Mouse (Mus musculus): ENCODE measurements around the gene Npffr2. TPM values are rescaled to one million over a fixed set of nuclear protein-coding genes. Genes with fewer than 3 reads are reported as not detected.

Npffr2 gene
- polyA plus RNA-seq (2014; fragmentation: Illumina TruSeq; extraction: RNeasy Lipid Tissue Mini Kit (QIAGEN cat#74804); ENCODE audit: low read depth, low replicate concordance), result not detected

DNA sequence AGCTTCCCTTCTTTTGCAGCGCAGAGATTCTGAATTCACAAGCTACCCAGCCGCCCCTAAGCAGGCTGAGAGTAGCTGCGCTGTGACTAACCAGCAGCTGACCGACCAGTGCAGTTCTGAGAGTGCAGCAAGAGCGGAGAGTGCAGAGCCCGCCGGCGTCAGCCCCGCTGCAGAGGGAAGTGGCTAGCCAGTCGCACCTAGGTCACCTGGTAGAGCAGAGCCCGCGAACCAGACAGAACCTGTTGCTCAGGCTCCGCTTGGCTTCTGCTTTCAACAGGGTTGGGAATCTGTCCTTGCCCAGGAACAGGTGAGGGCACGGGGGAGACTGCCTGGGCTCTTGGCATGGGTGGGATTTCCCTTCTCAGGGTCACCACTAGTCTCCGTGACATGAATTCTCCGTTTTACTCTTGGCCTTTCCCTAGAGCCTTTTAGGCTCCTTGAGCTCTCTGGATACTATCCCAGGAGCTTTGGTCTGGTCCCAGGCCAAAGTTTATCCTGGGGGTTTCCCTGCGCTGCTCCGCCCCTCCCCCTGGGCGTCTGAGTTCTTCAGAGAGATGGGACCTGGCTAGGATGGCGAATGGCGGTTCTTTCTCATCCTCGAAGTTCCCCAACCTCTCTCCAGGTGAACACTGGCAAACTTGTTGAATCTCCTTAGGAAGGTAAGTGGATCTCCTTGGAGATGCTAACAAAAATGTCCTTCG lies at the start of gene Npffr2:
TSS of gene Npffr2 (plus strand) at position 552 of the 701 bp plus-strand sequence.

Other genes with a start within 250 kb of the Npffr2 start
- 13,718 TPM for gene Gc, start 69.5 kb upstream of the Npffr2 start, polyA plus RNA-seq (2014; fragmentation: Illumina TruSeq; extraction: RNeasy Lipid Tissue Mini Kit (QIAGEN cat#74804); ENCODE audit: low read depth, low replicate concordance)